Mouse (Mus musculus): ENCODE results near the gene Bag6. TPM values are rescaled to one million over a fixed set of nuclear protein-coding genes. Genes with fewer than 3 reads are reported as not detected.

The Bag6 gene
- total RNA-seq, 2 experiments from 2014 or later: 285 to 306 TPM

GRCm38 (mm10) chr17:35186681-35187080 lies 51.7 kb downstream of the Bag6 start:
- no peak for DNase-seq (ENCODE audit: low spot score in 2 of 2)
- intact Hi-C loops (cut with DNase I): no loop called here

DNA sequence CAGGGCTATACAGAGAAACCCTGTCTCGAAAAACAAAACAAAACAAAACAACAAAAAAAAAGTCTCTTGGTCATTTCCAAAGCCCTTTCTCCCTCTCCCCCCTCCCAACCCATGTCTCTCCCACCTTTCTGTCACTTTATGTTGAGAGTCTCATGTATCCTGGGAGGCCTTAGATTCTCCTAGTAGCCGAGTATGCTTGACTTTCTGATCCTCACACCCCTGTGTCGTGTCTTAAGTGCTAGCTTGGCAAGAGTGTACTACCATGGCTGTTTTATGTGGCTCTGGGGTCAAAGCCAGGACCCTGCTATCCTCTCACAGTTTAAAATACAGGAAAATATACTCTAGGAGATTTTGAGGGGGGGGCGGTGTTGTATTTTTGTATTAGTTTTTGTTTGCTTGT lies 52.4 kb downstream of the Bag6 start:
- no peak for DNase-seq (ENCODE audit: low spot score in 2 of 2)
- intact Hi-C loops (cut with DNase I): no loop called here

DNA sequence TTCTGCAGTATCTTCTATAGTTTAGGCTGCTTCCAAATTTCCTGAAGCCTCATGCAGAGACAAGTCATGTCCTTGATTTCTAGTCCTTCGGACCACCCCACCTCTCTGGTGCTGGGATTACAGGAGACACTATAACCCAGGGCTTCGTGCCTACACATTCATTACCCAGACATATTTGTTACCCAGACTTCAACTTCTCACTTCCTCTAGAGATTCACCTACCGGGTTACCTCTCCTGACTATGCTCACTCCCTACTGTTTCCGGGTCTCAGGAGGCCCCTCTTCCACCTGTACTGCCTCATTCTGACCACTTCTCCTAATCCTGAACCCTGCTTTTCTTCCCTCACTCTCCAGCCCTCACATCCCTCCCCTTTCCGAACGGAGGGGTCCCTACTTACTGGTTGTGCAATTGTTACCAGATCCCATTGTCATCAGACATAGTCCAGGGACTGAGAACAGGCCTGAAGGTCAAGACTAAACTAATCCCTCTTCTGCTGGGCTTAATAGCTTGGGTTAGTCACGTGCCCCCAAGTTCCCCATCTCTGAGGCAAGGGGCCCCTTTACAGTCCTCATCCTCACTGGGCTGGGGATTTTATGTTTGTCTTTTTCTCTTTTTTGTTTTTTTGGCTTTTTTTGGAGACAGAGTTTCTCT lies 53.1 kb downstream of the Bag6 start, which contains the start of gene Lst1:
Lst1 (minus strand) TSS at position 481 of the 652 bp plus-strand sequence.
- DNase-seq (ENCODE audit: low spot score in 2 of 2): no peak
- intact Hi-C loops (cut with DNase I): no loop called here

DNA sequence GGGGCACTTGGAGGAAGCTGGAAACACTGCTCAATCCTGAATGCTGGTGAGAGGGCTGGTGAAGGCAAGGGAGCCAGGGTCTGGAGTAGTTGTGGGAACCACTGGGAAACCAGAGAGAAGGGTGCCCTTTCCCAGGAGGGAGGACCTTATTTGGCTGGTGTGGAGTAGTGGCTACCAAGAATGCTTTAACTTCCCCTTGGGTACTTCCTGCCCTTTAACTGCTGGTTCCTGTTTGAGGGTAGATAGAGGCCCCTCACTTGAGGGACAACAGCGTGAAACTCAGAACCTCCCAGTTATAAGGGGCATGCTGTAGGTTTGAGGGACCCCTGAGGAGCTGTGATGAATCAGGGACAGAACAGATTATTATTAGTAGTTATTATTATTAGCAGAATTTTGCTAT lies 54.2 kb downstream of the Bag6 start:
- no peak for DNase-seq (ENCODE audit: low spot score in 2 of 2)
- intact Hi-C loops (cut with DNase I): no loop called here

GRCm38 (mm10) chr17:35190096-35190495 lies 55.1 kb downstream of the Bag6 start:
- intact Hi-C loops (cut with DNase I): no loop called here
- DNase-seq (ENCODE audit: low spot score in 2 of 2): no peak

DNA sequence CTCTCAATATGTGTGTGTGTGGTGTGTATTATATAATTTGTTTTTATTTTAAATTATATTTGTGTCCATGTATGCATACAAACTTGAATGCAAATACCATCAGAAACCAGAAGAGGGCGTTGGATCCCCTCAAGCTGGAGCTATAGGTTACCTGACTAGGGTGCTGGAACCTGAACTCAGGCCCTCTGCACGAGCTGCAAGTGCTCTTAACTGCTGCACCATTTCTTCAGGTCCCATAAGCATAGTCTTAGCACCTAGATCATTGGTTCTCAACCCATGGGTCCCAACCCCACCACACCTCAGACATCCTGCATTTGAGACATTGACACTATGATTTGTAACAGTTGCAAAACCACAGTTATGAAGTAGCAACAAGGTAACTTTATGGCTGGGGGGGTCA lies 56.7 kb downstream of the Bag6 start:
- intact Hi-C loops (cut with DNase I): no loop called here
- DNase-seq (ENCODE audit: low spot score in 2 of 2): no peak

GRCm38 (mm10) chr17:35192924-35193323 lies 57.9 kb downstream of the Bag6 start:
- DNase-seq (ENCODE audit: low spot score in 2 of 2): no peak
- intact Hi-C loops (cut with DNase I): no loop called here

- intact Hi-C loops (cut with DNase I): no loop called here
- DNase-seq (ENCODE audit: low spot score in 2 of 2): no peak
These were observed 59.2 kb downstream of the Bag6 start, which contains the start of gene Ltb for GRCm38 (mm10) chr17:35193881-35194843. Gene Ltb (plus strand): TSS chr17:35194439.

DNA sequence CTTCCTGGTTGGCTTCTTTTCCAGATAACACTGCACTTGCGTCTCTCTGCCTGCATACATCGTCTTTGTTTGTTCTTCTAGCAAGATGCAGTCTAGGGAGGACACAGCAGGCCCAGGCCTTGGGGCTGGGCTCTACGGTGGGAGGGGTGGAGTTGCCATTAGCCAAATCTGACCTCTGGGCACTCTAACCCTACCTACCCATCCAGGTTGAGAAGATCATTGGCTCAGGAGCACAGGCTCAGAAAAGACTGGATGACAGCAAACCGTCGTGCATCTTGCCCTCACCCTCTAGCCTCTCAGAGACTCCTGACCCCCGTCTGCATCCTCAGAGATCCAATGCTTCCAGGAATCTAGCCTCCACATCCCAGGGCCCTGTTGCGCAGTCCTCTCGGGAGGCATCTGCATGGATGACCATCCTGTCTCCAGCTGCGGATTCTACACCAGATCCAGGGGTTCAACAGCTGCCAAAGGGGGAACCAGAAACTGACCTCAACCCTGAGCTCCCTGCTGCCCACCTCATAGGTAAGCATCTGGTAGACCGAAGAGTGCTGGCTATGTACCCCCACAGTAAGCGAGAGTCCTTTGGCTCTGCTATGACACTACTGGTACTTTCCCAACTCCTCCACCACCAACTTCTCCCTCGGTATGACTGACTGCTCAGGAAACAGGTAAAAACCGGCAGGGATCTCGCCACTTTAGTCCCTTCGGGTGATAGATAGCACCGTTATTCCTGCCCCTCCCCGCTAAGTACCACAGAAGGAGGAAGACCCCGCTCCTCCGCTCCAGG lies 60.1 kb downstream of the Bag6 start:
- no peak for DNase-seq (ENCODE audit: low spot score in 2 of 2)
- intact Hi-C loops (cut with DNase I): no loop called here

DNA sequence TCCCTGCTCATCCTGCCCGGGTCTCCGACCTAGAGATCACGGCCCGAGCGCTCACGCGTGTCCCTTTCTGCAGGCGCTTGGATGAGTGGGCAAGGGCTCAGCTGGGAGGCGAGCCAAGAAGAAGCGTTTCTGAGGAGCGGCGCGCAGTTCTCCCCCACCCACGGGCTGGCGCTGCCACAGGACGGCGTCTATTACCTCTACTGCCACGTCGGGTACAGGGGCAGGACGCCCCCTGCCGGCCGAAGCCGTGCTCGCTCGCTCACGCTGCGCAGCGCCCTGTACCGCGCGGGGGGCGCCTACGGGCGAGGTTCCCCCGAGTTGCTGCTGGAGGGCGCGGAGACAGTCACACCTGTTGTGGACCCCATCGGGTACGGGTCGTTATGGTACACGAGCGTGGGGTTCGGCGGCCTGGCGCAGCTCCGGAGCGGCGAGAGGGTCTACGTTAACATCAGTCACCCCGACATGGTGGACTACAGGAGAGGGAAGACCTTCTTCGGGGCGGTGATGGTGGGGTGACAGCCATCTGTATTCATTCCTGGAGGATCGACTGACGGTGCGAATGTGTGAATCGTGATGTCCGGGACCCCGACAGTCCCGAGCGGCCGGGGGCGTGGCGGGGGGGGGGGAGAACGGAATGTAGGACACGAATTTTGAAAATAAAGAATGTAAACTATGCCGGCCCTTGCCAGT lies 60.8 kb downstream of the Bag6 start:
- peak; percentile 85 to 94 for DNase-seq (ENCODE audit: low spot score in 2 of 2)
- intact Hi-C loops (cut with DNase I): no loop called here

DNA sequence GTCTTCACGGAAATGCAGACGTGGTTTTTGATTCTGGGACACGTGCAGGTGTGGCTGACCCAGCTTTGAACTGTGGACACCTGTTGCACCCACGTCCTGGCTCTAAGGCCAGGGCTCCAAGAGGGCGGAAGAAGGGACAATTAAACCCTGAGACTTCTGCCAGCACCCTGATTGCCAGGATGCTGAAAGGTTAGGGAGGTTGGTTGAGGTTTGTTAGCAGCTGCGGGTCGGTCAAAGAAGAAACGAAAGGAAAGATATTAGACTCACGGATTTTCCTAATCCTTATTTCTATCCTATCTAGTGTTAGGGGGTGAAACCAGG lies 61.3 kb downstream of the Bag6 start:
- DNase-seq (ENCODE audit: low spot score in 2 of 2): no peak
- intact Hi-C loops (cut with DNase I): no loop called here

Small RNAs within 50 kb of the gene (microRNA-seq; reads per million reads assigned to microRNA genes)
- 0 reads per million in 2 experiments for gene Mir6973a

Other genes starting within 250 kb of the Bag6 start
- gene C2, start 236.9 kb upstream of the Bag6 start, total RNA-seq (2021): 1 to 10 TPM; 2.5 to 2.9 TPM
- gene Ehmt2, start 236.7 kb upstream of the Bag6 start, total RNA-seq (2021): 100 to 1,000 TPM; 166 to 171 TPM
- gene Slc44a4, start 220.7 kb upstream of the Bag6 start, total RNA-seq (2021): under 1 TPM; 0.38 to 0.40 TPM
- 10 to 100 TPM; 32.1 to 32.8 TPM for gene Neu1, start 203.9 kb upstream of the Bag6 start, total RNA-seq (2021)
- 1 to 10 TPM; 3.3 to 3.5 TPM for gene Hspa1b, start 175.9 kb upstream of the Bag6 start, total RNA-seq (2021)
- gene Gm20481, start 165.3 kb upstream of the Bag6 start, total RNA-seq (2021): not detected
- 1 to 10 TPM; 5.5 to 6.7 TPM for gene Hspa1a, start 163.0 kb upstream of the Bag6 start, total RNA-seq (2021)
- under 1 TPM; 0.15 TPM for gene Hspa1l, start 162.5 kb upstream of the Bag6 start, total RNA-seq (2021)
- gene Lsm2, start 153.3 kb upstream of the Bag6 start, total RNA-seq (2021): 10 to 100 TPM; 19.9 to 25.7 TPM
- 10 to 100 TPM; 43.1 to 48.6 TPM for gene Vars, start 134.2 kb upstream of the Bag6 start, total RNA-seq (2021)
- under 1 TPM; 0.17 to 0.24 TPM for gene Vwa7, start 118.6 kb upstream of the Bag6 start, total RNA-seq (2021)
- gene Sapcd1, start 107.2 kb upstream of the Bag6 start, total RNA-seq (2021): under 1 TPM in 1 of 2 experiments, not detected in 1; 0.92 TPM
- gene Msh5, start 88.4 kb upstream of the Bag6 start, total RNA-seq (2021): under 1 TPM; 0.59 to 0.75 TPM
- 10 to 100 TPM; 10.1 to 13.8 TPM for gene Clic1, start 85.2 kb upstream of the Bag6 start, total RNA-seq (2021)
- 10 to 100 TPM; 16.9 to 19.4 TPM for gene Ddah2, start 76.1 kb upstream of the Bag6 start, total RNA-seq (2021)
- not detected for gene Ly6g6c, start 69.8 kb upstream of the Bag6 start, total RNA-seq (2021)
- gene Mpig6b, start 69.0 kb upstream of the Bag6 start, total RNA-seq (2021): not detected
- gene Ly6g6e, start 58.3 kb upstream of the Bag6 start, total RNA-seq (2021): 1 to 10 TPM; 2.4 to 2.9 TPM
- gene Ly6g6d, start 57.1 kb upstream of the Bag6 start, total RNA-seq (2021): 1 to 10 TPM in 1 of 2 experiments, not detected in 1; 1.2 TPM
- gene Ly6g6f, start 49.6 kb upstream of the Bag6 start, total RNA-seq (2021): not detected
- gene Abhd16a, start 45.9 kb upstream of the Bag6 start, total RNA-seq (2021): 100 to 1,000 TPM; 101 to 113 TPM
- gene Ly6g5c, start 26.9 kb upstream of the Bag6 start, total RNA-seq (2021): not detected
- gene Ly6g5b, start 19.8 kb upstream of the Bag6 start, total RNA-seq (2021): under 1 TPM in 1 of 2 experiments, not detected in 1; 0.59 TPM
- gene Gpank1, start 13.7 kb upstream of the Bag6 start, total RNA-seq (2021): 10 to 100 TPM; 13.2 to 13.8 TPM
- gene Csnk2b, start 13.1 kb upstream of the Bag6 start, total RNA-seq (2021): 100 to 1,000 TPM; 195 to 225 TPM
- gene D17H6S53E, start 8.8 kb upstream of the Bag6 start, total RNA-seq (2021): 10 to 100 TPM; 24.6 TPM
- gene Apom, start 3.1 kb upstream of the Bag6 start, total RNA-seq (2021): not detected
- 100 to 1,000 TPM; 272 to 274 TPM for gene Prrc2a, start 29.7 kb downstream of the Bag6 start, total RNA-seq (2021)
- gene Aif1, start 40.9 kb downstream of the Bag6 start, total RNA-seq (2021): 10 to 100 TPM; 10.6 to 12.3 TPM
- gene Lst1, start 53.3 kb downstream of the Bag6 start, total RNA-seq (2021): 1 to 10 TPM; 5.8 to 7.8 TPM
- gene Ltb, start 59.3 kb downstream of the Bag6 start, total RNA-seq (2021): 1 to 10 TPM in 1 of 2 experiments, under 1 TPM in 1; 0.55 to 1.0 TPM
- not detected for gene Tnf, start 66.8 kb downstream of the Bag6 start, total RNA-seq (2021)
- under 1 TPM; 0.42 to 0.72 TPM for gene Lta, start 70.2 kb downstream of the Bag6 start, total RNA-seq (2021)
- gene Gm16181, start 85.7 kb downstream of the Bag6 start, total RNA-seq (2021): not detected
- gene Atp6v1g2, start 98.5 kb downstream of the Bag6 start, total RNA-seq (2021): 100 to 1,000 TPM; 454 to 455 TPM
- gene Nfkbil1, start 100.6 kb downstream of the Bag6 start, total RNA-seq (2021): 10 to 100 TPM; 12.2 to 14.3 TPM
- 100 to 1,000 TPM; 221 to 230 TPM for gene Ddx39b, start 106.6 kb downstream of the Bag6 start, total RNA-seq (2021)
- 10 to 100 TPM; 18.1 to 18.5 TPM for gene H2-D1, start 127.6 kb downstream of the Bag6 start, total RNA-seq (2021)
- under 1 TPM; 0.48 to 0.74 TPM for gene H2-Q1, start 185.2 kb downstream of the Bag6 start, total RNA-seq (2021)
- 1 to 10 TPM in 1 of 2 experiments, under 1 TPM in 1; 0.48 to 2.2 TPM for gene H2-Q2, start 207.1 kb downstream of the Bag6 start, total RNA-seq (2021)
- 1 to 10 TPM in 1 of 2 experiments, under 1 TPM in 1; 0.85 to 1.4 TPM for gene H2-Q4, start 244.4 kb downstream of the Bag6 start, total RNA-seq (2021)

Measured in left cerebral cortex, postnatal 14 days (tissue).